Mouse (Mus musculus): Measurements from ENCODE around the gene Hecw2. TPM values are rescaled to one million over a fixed set of nuclear protein-coding genes. Genes with fewer than 3 reads are reported as not detected.
A peak's percentile ranks its signal among the peaks of the same experiment; 100 is the strongest.

Hecw2 gene
- polyA plus RNA-seq, 1 experiment from 2014 or later: 4.8 TPM

- Histone ChIP-seq H3K9ac (replicated peaks; ENCODE audit: low read depth) (no peak overlapping the region), H3K4me2 (replicated peaks; ENCODE audit: low read depth, low read length) (no peak overlapping the region), H3K27ac (ENCODE audit: low read length) (no peak overlapping the region), H3K4me1 (ENCODE audit: insufficient read depth, low read depth, low read length) (no peaks in the 10 kb centered on the region), H3K4me3 (ENCODE audit: low read depth, low read length) (no peak overlapping the region), H3K36me3 (ENCODE audit: insufficient read depth, low read length) (no peaks in the 10 kb centered on the region), H3K27me3 (replicated peaks; ENCODE audit: insufficient read depth, low read length) (no peaks in the 10 kb centered on the region), H3K9me3 (ENCODE audit: low read length) (no peaks in the 10 kb centered on the region)
- TF ChIP-seq EP300 (IDR thresholded peaks at IDR 0.05): no peak
- TF ChIP-seq CTCF (IDR thresholded peaks at IDR 0.05): no peak
- DNase-seq (ENCODE audit: low spot score) (peak; percentile 33), ATAC-seq (peak; percentile 80)
- WGBS: 51% methylated on average over 3 of the region's 3 CpGs
Measured at GRCm38 (mm10) chr1:53906175-53906574, 288.8 kb downstream of the Hecw2 start.

GRCm38 (mm10) chr1:53900416-53900815 is 294.6 kb downstream of the Hecw2 start:
- no peaks in the 10 kb centered on the region for H3K9me3 ChIP-seq (ENCODE audit: low read length)
- H3K27me3 ChIP-seq (replicated peaks; ENCODE audit: insufficient read depth, low read length): no peaks in the 10 kb centered on the region
- H3K4me1 ChIP-seq (ENCODE audit: insufficient read depth, low read depth, low read length): no peaks in the 10 kb centered on the region
- H3K4me2 ChIP-seq (replicated peaks; ENCODE audit: low read depth, low read length): no peak overlapping the region
- ATAC-seq (no peak), DNase-seq (ENCODE audit: low spot score) (no peak)
- WGBS: 93% methylated on average over 2 of the region's 2 CpGs
- H3K27ac ChIP-seq (ENCODE audit: low read length): no peak overlapping the region
- no peaks in the 10 kb centered on the region for H3K36me3 ChIP-seq (ENCODE audit: insufficient read depth, low read length)
- H3K9ac ChIP-seq (replicated peaks; ENCODE audit: low read depth): no peak overlapping the region
- TF ChIP-seq CTCF (IDR thresholded peaks at IDR 0.05): no peak
- TF ChIP-seq EP300 (IDR thresholded peaks at IDR 0.05): no peak
- no peak overlapping the region for H3K4me3 ChIP-seq (ENCODE audit: low read depth, low read length)

GRCm38 (mm10) chr1:53894299-53894698 is 300.7 kb downstream of the Hecw2 start:
- Histone ChIP-seq H3K4me3 (ENCODE audit: low read depth, low read length) (no peak overlapping the region), H3K4me2 (replicated peaks; ENCODE audit: low read depth, low read length) (no peak overlapping the region), H3K9me3 (ENCODE audit: low read length) (no peaks in the 10 kb centered on the region), H3K4me1 (ENCODE audit: insufficient read depth, low read depth, low read length) (no peaks in the 10 kb centered on the region), H3K9ac (replicated peaks; ENCODE audit: low read depth) (no peak overlapping the region), H3K27ac (ENCODE audit: low read length) (no peak overlapping the region), H3K36me3 (ENCODE audit: insufficient read depth, low read length) (no peaks in the 10 kb centered on the region), H3K27me3 (replicated peaks; ENCODE audit: insufficient read depth, low read length) (no peaks in the 10 kb centered on the region)
- 77% methylated on average over 5 of the region's 5 CpGs for WGBS
- ATAC-seq: peak; percentile 58
- DNase-seq (ENCODE audit: low spot score): peak; percentile 13
- TF ChIP-seq CTCF (IDR thresholded peaks at IDR 0.05) (no peak), EP300 (IDR thresholded peaks at IDR 0.05) (no peak)

- no peak for ATAC-seq
Measured at GRCm38 (mm10) chr1:53890380-53890779, 304.6 kb downstream of the Hecw2 start.

GRCm38 (mm10) chr1:53889806-53890205 is 305.2 kb downstream of the Hecw2 start:
- Histone ChIP-seq H3K4me1 (ENCODE audit: insufficient read depth, low read depth, low read length) (no peaks in the 10 kb centered on the region), H3K27me3 (replicated peaks; ENCODE audit: insufficient read depth, low read length) (no peaks in the 10 kb centered on the region), H3K4me2 (replicated peaks; ENCODE audit: low read depth, low read length) (no peak overlapping the region), H3K9ac (replicated peaks; ENCODE audit: low read depth) (no peak overlapping the region), H3K36me3 (ENCODE audit: insufficient read depth, low read length) (no peaks in the 10 kb centered on the region), H3K9me3 (ENCODE audit: low read length) (no peaks in the 10 kb centered on the region), H3K27ac (ENCODE audit: low read length) (no peak overlapping the region), H3K4me3 (ENCODE audit: low read depth, low read length) (no peak overlapping the region)
- DNase-seq (ENCODE audit: low spot score): no peak
- no peak for ATAC-seq
- 81% methylated on average over 3 of the region's 3 CpGs for WGBS
- TF ChIP-seq EP300 (IDR thresholded peaks at IDR 0.05) (no peak), CTCF (IDR thresholded peaks at IDR 0.05) (no peak)

More at GRCm38 (mm10) chr1:53890380-53890779, 304.6 kb downstream of the Hecw2 start:
- no peak overlapping the region for H3K9ac ChIP-seq (replicated peaks; ENCODE audit: low read depth)
- peak; percentile 72 for DNase-seq (ENCODE audit: low spot score)
- H3K27ac ChIP-seq (ENCODE audit: low read length): no peak overlapping the region
- H3K9me3 ChIP-seq (ENCODE audit: low read length): no peaks in the 10 kb centered on the region
- 44% methylated on average over 3 of the region's 3 CpGs for WGBS
- no peaks in the 10 kb centered on the region for H3K36me3 ChIP-seq (ENCODE audit: insufficient read depth, low read length)
- no peaks in the 10 kb centered on the region for H3K27me3 ChIP-seq (replicated peaks; ENCODE audit: insufficient read depth, low read length)
- no peaks in the 10 kb centered on the region for H3K4me1 ChIP-seq (ENCODE audit: insufficient read depth, low read depth, low read length)
- no peak overlapping the region for H3K4me2 ChIP-seq (replicated peaks; ENCODE audit: low read depth, low read length)
- TF ChIP-seq CTCF (IDR thresholded peaks at IDR 0.05): peak; percentile 70
- TF ChIP-seq EP300 (IDR thresholded peaks at IDR 0.05): no peak
- no peak overlapping the region for H3K4me3 ChIP-seq (ENCODE audit: low read depth, low read length)

- Histone ChIP-seq H3K9me3 (ENCODE audit: low read length) (no peaks in the 10 kb centered on the region), H3K9ac (replicated peaks; ENCODE audit: low read depth) (no peak overlapping the region), H3K4me1 (ENCODE audit: insufficient read depth, low read depth, low read length) (no peaks in the 10 kb centered on the region), H3K27ac (ENCODE audit: low read length) (no peak overlapping the region), H3K4me2 (replicated peaks; ENCODE audit: low read depth, low read length) (no peak overlapping the region), H3K36me3 (ENCODE audit: insufficient read depth, low read length) (no peaks in the 10 kb centered on the region), H3K4me3 (ENCODE audit: low read depth, low read length) (no peak overlapping the region), H3K27me3 (replicated peaks; ENCODE audit: insufficient read depth, low read length) (no peaks in the 10 kb centered on the region)
- ATAC-seq: no peak
- 68% methylated on average over 2 of the region's 2 CpGs for WGBS
- DNase-seq (ENCODE audit: low spot score): no peak
- TF ChIP-seq CTCF (IDR thresholded peaks at IDR 0.05): no peak
- TF ChIP-seq EP300 (IDR thresholded peaks at IDR 0.05): no peak
Measured at GRCm38 (mm10) chr1:53882480-53882879, 312.5 kb downstream of the Hecw2 start.

- no peaks in the 10 kb centered on the region for H3K4me1 ChIP-seq (ENCODE audit: insufficient read depth, low read depth, low read length)
- DNase-seq (ENCODE audit: low spot score) (no peak), ATAC-seq (no peak)
- H3K36me3 ChIP-seq (ENCODE audit: insufficient read depth, low read length): no peaks in the 10 kb centered on the region
- H3K27me3 ChIP-seq (replicated peaks; ENCODE audit: insufficient read depth, low read length): no peaks in the 10 kb centered on the region
- no peak overlapping the region for H3K4me2 ChIP-seq (replicated peaks; ENCODE audit: low read depth, low read length)
- 86% methylated on average over 5 of the region's 5 CpGs for WGBS
- TF ChIP-seq CTCF (IDR thresholded peaks at IDR 0.05): no peak
- no peak for TF ChIP-seq EP300 (IDR thresholded peaks at IDR 0.05)
- no peak overlapping the region for H3K27ac ChIP-seq (ENCODE audit: low read length)
- H3K9ac ChIP-seq (replicated peaks; ENCODE audit: low read depth): no peak overlapping the region
- H3K4me3 ChIP-seq (ENCODE audit: low read depth, low read length): no peak overlapping the region
- H3K9me3 ChIP-seq (ENCODE audit: low read length): no peaks in the 10 kb centered on the region
Measured at GRCm38 (mm10) chr1:53875919-53876318, 319.0 kb downstream of the Hecw2 start.
